Mouse (Mus musculus) A20 (cell line): ENCODE data around the gene Nfe2.

Experiments
- DNase-seq: peaks from one replicate; pipeline ENCODE4 v3.0.0-alpha.2; 2011; ENCODE audit warnings: low read depth, low spot score

Gene Nfe2

DNA sequence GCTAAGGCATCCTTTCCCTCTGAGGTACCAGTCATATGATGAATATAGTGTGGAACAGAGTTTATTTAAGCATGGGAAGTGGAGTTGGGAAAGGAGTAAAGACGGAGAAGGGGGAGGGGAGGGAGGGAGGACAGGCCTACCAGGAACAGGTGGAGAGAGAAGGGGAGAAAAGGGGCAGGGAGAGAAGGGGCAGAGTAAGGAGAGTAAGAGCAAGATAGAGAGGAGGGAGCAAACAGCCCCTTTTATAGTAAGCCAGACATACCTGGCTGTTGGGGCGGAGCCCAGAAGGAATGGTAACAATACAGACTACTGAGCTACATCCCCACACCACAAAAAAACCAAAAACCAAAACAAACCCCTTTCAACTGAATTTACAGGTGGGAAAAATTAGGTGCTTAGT is 42.2 kb downstream of the Nfe2 start:
- no peak for DNase-seq

DNA sequence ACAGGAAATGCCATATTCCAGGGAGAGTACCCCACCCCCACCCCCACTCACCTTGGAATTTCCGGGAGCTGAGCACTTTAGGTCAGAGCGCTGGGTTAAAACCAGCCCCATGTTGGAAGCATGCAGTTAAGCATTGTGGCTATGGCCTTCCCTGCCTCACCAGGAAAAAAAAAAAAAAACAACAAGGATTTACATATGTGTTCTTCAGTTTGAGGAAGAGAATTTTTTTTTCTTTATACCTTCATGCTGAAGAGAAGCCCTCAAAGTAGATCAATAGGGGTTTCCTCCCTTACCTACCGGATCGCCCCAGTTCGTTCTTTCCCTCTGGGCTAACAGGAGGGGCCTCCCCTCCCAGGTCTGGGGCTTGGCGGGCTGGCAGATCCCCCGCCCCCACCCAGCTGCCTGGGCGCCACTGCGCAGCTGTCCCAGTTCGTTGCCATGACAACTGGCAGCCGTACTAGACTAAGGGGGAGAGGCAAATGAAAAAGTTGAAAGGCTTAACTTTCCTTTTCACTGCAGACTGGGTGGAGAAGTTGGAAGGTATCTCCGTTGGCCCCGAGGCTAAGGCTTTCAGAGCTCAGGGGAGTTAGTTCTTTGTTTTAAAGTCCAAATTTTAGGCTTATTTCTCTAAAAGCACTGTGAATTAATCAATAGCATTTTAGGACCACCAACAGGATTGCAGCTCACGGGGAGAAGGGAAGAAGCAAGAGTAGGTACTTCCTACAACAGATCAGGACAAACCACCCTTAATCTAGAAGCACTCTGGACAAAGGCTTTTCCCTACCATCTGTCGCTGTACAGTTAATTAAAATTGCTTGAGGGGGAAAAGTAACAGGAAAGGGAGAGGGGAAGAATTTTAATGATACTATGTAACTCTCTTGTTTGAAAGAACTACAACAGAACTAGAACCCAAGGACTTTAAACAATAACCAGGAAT is 43.0 kb downstream of the Nfe2 start:
- DNase-seq: peak; percentile 96

DNA sequence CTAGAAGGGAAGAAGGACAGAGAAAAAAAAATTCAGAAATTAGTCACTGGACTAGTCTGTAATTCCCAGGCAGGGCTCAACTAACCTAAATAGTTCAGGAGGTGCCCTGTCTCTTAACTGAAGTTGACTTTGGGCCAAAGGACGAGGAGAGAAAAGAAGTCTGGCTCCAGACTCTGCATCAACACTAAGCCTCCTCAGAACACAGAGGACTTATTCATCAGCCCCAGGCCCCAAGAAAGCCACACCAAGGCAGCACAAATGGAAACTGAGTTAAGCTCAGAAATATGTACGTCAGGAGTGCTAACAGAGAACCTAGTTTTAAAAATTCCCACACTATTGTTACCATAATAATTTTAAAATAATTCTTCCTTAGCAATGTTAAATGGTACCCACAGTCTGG is 44.1 kb downstream of the Nfe2 start:
- no peak for DNase-seq

DNA sequence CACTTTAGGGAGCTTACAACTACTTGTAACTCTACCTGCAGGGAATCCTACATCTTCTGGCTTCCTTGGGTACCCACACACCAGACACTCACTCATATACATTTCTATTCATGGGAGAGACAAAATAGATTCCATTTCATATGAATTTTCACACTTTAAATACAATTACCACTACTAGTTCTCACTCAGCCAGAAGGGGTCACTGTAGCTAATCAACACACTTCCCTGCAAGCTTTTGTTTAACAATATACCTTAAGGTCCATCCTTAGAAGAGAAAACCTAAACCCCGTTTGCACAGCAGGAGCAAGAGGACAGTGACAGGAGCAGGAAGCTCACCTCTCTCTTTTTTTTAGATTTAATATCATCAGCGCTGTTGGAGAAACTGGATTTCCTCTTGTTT is 53.0 kb downstream of the Nfe2 start:
- no peak for DNase-seq

DNA sequence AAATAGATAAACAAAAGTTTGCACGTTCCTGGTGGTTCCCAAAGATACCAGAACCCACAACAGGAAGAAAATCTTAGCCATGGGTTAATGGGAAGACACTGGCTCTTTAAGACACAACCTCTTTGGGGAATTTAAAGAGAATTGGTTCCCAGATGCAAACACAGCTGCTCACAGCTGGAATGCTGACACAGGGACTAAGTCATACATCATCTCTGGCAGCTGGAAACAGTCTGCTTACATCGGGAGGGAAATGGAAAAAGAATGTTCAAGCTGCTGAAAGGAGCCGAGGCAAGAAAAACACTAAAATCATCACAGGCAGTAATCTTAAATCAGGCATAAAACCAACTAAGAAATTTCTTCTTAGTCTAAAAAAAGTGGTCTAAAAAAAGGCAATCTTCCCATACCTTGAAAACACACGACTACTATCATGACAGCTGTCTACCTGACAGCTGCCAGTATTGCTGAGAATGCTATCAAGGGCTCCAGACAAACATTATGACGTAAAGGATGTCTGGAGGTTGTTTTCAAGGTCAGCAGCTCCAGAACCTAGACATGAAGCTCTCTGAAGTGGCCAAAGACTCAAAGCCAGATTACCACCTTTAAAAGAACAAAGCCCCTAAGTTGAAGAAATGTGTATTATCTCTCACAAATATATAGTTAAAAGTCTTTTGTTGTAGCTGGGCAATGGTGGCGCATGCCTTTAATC is 56.0 kb downstream of the Nfe2 start:
- DNase-seq: no peak
